Mouse (Mus musculus): ENCODE measurements around the gene Tbp. TPM values are rescaled to one million over a fixed set of nuclear protein-coding genes. Genes with fewer than 3 reads are reported as not detected.

Gene Tbp
- 230 and 281 TPM in 2 replicates for polyA plus RNA-seq (2012; rRNA removed)

GRCm38 (mm10) chr17:15499656-15500394 is at the start of gene Tbp, which contains the start of gene Psmb1:
Gene Tbp, plus strand, starts transcription at chr17:15499888.
Gene Psmb1, minus strand, starts transcription at chr17:15499751.
- no peaks in the 10 kb centered on the region for H3K27me3 ChIP-seq (ENCODE audit: control insufficient read depth, insufficient read depth, low read length)
- peak within 1 kb of the TSS; percentile 99 for H3K4me3 ChIP-seq (ENCODE audit: control insufficient read depth, low read depth, low read length)
- peak within 1 kb of the TSS; percentile 86 for H3K27ac ChIP-seq (ENCODE audit: control insufficient read depth, insufficient read depth, low read depth, low read length)
- H3K4me1 ChIP-seq (ENCODE audit: control insufficient read depth, insufficient read depth, low read length) = peaks cover 2% of the 10 kb centered on the region; the same call in 1 of the 2 replicates
- TF ChIP-seq POLR2A (IDR thresholded peaks at IDR 0.05; ENCODE audit: control insufficient read depth, low read depth, low read length) (peak; percentile 98), CTCF (IDR thresholded peaks at IDR 0.05; ENCODE audit: control insufficient read depth, insufficient read depth, insufficient replicate concordance, low read depth, low read length) (no peak)
- peaks cover 5% of the 10 kb centered on the region for H3K36me3 ChIP-seq (ENCODE audit: control insufficient read depth, insufficient read depth, low read length)

GRCm38 (mm10) chr17:15455203-15455602 is 44.5 kb upstream of the Tbp start:
- Histone ChIP-seq H3K27me3 (ENCODE audit: control insufficient read depth, insufficient read depth, low read length) (no peaks in the 10 kb centered on the region), H3K36me3 (ENCODE audit: control insufficient read depth, insufficient read depth, low read length) (no peaks in the 10 kb centered on the region), H3K4me1 (ENCODE audit: control insufficient read depth, insufficient read depth, low read length) (no peaks in the 10 kb centered on the region), H3K4me3 (ENCODE audit: control insufficient read depth, low read depth, low read length) (no peak overlapping the region), H3K27ac (ENCODE audit: control insufficient read depth, insufficient read depth, low read depth, low read length) (no peak overlapping the region)
- TF ChIP-seq CTCF (IDR thresholded peaks at IDR 0.05; ENCODE audit: control insufficient read depth, insufficient read depth, insufficient replicate concordance, low read depth, low read length) (no peak), POLR2A (IDR thresholded peaks at IDR 0.05; ENCODE audit: control insufficient read depth, low read depth, low read length) (no peak)

- Histone ChIP-seq H3K27ac (ENCODE audit: control insufficient read depth, insufficient read depth, low read depth, low read length) (no peak overlapping the region), H3K27me3 (ENCODE audit: control insufficient read depth, insufficient read depth, low read length) (no peaks in the 10 kb centered on the region)
- TF ChIP-seq CTCF (IDR thresholded peaks at IDR 0.05; ENCODE audit: control insufficient read depth, insufficient read depth, insufficient replicate concordance, low read depth, low read length) (no peak), POLR2A (IDR thresholded peaks at IDR 0.05; ENCODE audit: control insufficient read depth, low read depth, low read length) (no peak)
Measured at GRCm38 (mm10) chr17:15456595-15456994, 43.1 kb upstream of the Tbp start.

GRCm38 (mm10) chr17:15459761-15460160 is 39.9 kb upstream of the Tbp start:
- no peak for TF ChIP-seq CTCF (IDR thresholded peaks at IDR 0.05; ENCODE audit: control insufficient read depth, insufficient read depth, insufficient replicate concordance, low read depth, low read length)
- TF ChIP-seq POLR2A (IDR thresholded peaks at IDR 0.05; ENCODE audit: control insufficient read depth, low read depth, low read length) = no peak
- no peak overlapping the region for H3K27ac ChIP-seq (ENCODE audit: control insufficient read depth, insufficient read depth, low read depth, low read length)
- no peaks in the 10 kb centered on the region for H3K36me3 ChIP-seq (ENCODE audit: control insufficient read depth, insufficient read depth, low read length)
- H3K4me3 ChIP-seq (ENCODE audit: control insufficient read depth, low read depth, low read length) = no peak overlapping the region
- H3K4me1 ChIP-seq (ENCODE audit: control insufficient read depth, insufficient read depth, low read length) = no peaks in the 10 kb centered on the region
- no peaks in the 10 kb centered on the region for H3K27me3 ChIP-seq (ENCODE audit: control insufficient read depth, insufficient read depth, low read length)

More at GRCm38 (mm10) chr17:15456595-15456994, 43.1 kb upstream of the Tbp start:
- Histone ChIP-seq H3K36me3 (ENCODE audit: control insufficient read depth, insufficient read depth, low read length) (no peaks in the 10 kb centered on the region), H3K4me3 (ENCODE audit: control insufficient read depth, low read depth, low read length) (no peak overlapping the region), H3K4me1 (ENCODE audit: control insufficient read depth, insufficient read depth, low read length) (no peaks in the 10 kb centered on the region)

GRCm38 (mm10) chr17:15461921-15462495 is 37.7 kb upstream of the Tbp start:
- no peaks in the 10 kb centered on the region for H3K36me3 ChIP-seq (ENCODE audit: control insufficient read depth, insufficient read depth, low read length)
- H3K4me3 ChIP-seq (ENCODE audit: control insufficient read depth, low read depth, low read length) = no peak overlapping the region
- no peaks in the 10 kb centered on the region for H3K4me1 ChIP-seq (ENCODE audit: control insufficient read depth, insufficient read depth, low read length)
- no peak overlapping the region for H3K27ac ChIP-seq (ENCODE audit: control insufficient read depth, insufficient read depth, low read depth, low read length)
- no peaks in the 10 kb centered on the region for H3K27me3 ChIP-seq (ENCODE audit: control insufficient read depth, insufficient read depth, low read length)
- TF ChIP-seq POLR2A (IDR thresholded peaks at IDR 0.05; ENCODE audit: control insufficient read depth, low read depth, low read length) (no peak), CTCF (IDR thresholded peaks at IDR 0.05; ENCODE audit: control insufficient read depth, insufficient read depth, insufficient replicate concordance, low read depth, low read length) (no peak)

GRCm38 (mm10) chr17:15467669-15468068 is 32.0 kb upstream of the Tbp start:
- H3K4me3 ChIP-seq (ENCODE audit: control insufficient read depth, low read depth, low read length) = no peak overlapping the region
- H3K36me3 ChIP-seq (ENCODE audit: control insufficient read depth, insufficient read depth, low read length) = no peaks in the 10 kb centered on the region
- H3K27ac ChIP-seq (ENCODE audit: control insufficient read depth, insufficient read depth, low read depth, low read length) = no peak overlapping the region
- TF ChIP-seq POLR2A (IDR thresholded peaks at IDR 0.05; ENCODE audit: control insufficient read depth, low read depth, low read length) (no peak), CTCF (IDR thresholded peaks at IDR 0.05; ENCODE audit: control insufficient read depth, insufficient read depth, insufficient replicate concordance, low read depth, low read length) (peak; percentile 89)
- no peaks in the 10 kb centered on the region for H3K4me1 ChIP-seq (ENCODE audit: control insufficient read depth, insufficient read depth, low read length)
- H3K27me3 ChIP-seq (ENCODE audit: control insufficient read depth, insufficient read depth, low read length) = no peaks in the 10 kb centered on the region

- no peak for TF ChIP-seq POLR2A (IDR thresholded peaks at IDR 0.05; ENCODE audit: control insufficient read depth, low read depth, low read length)
- no peak for TF ChIP-seq CTCF (IDR thresholded peaks at IDR 0.05; ENCODE audit: control insufficient read depth, insufficient read depth, insufficient replicate concordance, low read depth, low read length)
- Histone ChIP-seq H3K27me3 (ENCODE audit: control insufficient read depth, insufficient read depth, low read length) (no peaks in the 10 kb centered on the region), H3K4me3 (ENCODE audit: control insufficient read depth, low read depth, low read length) (no peak overlapping the region), H3K36me3 (ENCODE audit: control insufficient read depth, insufficient read depth, low read length) (peaks cover 3% of the 10 kb centered on the region), H3K4me1 (ENCODE audit: control insufficient read depth, insufficient read depth, low read length) (no peaks in the 10 kb centered on the region), H3K27ac (ENCODE audit: control insufficient read depth, insufficient read depth, low read depth, low read length) (no peak overlapping the region)
Measured at GRCm38 (mm10) chr17:15472671-15473070, 27.0 kb upstream of the Tbp start.

All from testis, adult 2 months (tissue).